Mouse (Mus musculus) kidney, embryonic 15.5 days (tissue): Measurements from ENCODE around the gene Triobp. TPM values are rescaled to one million over a fixed set of nuclear protein-coding genes. Genes with fewer than 3 reads are reported as not detected.

ENCODE experiments used
- ATAC-seq: fragments of 200-750 bp; cut with Nextera tagmentation; replicated peaks from 2 replicates; pipeline ENCODE4 v1.8.0; 2017; ENCODE audit warnings: moderate TSS enrichment; ENCODE audit not compliant: low FRiP score
- H3K27ac ChIP-seq: fragments of 300-500 bp; sonication (generic); 2 replicates; pipeline ENCODE4 v1.5.1; 2015; ENCODE audit warnings: mild to moderate bottlenecking, inconsistent platforms
- H3K27me3 ChIP-seq: fragments of 300-500 bp; sonication (generic); 2 replicates; pipeline ENCODE4 v1.6.1; 2015; ENCODE audit warnings: inconsistent platforms
- H3K36me3 ChIP-seq: fragments of 300-500 bp; sonication (generic); 2 replicates; pipeline ENCODE4 v1.6.1; 2015; ENCODE audit warnings: inconsistent platforms
- H3K4me1 ChIP-seq: fragments of 300-500 bp; sonication (generic); 2 replicates; pipeline ENCODE4 v1.6.1; 2015; ENCODE audit warnings: inconsistent platforms
- H3K4me2 ChIP-seq: fragments of 300-500 bp; sonication (generic); 2 replicates; pipeline ENCODE4 v1.6.1; 2015; ENCODE audit warnings: moderate library complexity, mild to moderate bottlenecking, inconsistent platforms
- H3K4me3 ChIP-seq: fragments of 300-500 bp; sonication (generic); replicated peaks from 2 replicates; pipeline ENCODE4 v1.5.1; 2015; ENCODE audit warnings: mild to moderate bottlenecking, inconsistent platforms
- H3K9ac ChIP-seq: fragments of 300-500 bp; sonication (generic); 2 replicates; pipeline ENCODE4 v1.6.1; 2015; ENCODE audit warnings: mild to moderate bottlenecking, inconsistent platforms
- H3K9me3 ChIP-seq: fragments of 300-500 bp; sonication (generic); replicated peaks from 2 replicates; pipeline ENCODE4 v1.6.1; 2016; ENCODE audit warnings: inconsistent platforms
- WGBS: fragments of 180-500 bp; shearing (Covaris S2); methylation state at CpG from one replicate; pipeline ENCODE4 v1.1.7; 2015; ENCODE audit warnings: mixed read lengths; 5-methylcytosine and 5-hydroxymethylcytosine counted together
- microRNA-seq: library from miRNA; unstranded; fragments of <30 nt; microRNA quantifications from one replicate; pipeline ENCODE4, GENCODE M21; 2016
- polyA plus RNA-seq: library from polyadenylated mRNA; unstranded; fragments of >200 nt; fragmentation: Nextera tagmentation; extraction: Ambion mirVana; gene quantifications from 2 replicates; pipeline ENCODE4 v1.2.1, GENCODE M21; 2015

Triobp gene
- polyA plus RNA-seq, 1 experiment from 2014 or later: 66.6 TPM

GRCm38 (mm10) chr15:79041585-79041984, 94.1 kb downstream of the Triobp start, which contains the start of gene Galr3:
Gene Galr3, plus strand, starts transcription at chr15:79041885.
- Histone ChIP-seq H3K36me3 (peaks cover 9% of the 10 kb centered on the region), H3K4me1 (peaks cover 58% of the 10 kb centered on the region), H3K27me3 (peaks cover 44% of the 10 kb centered on the region), H3K27ac (no peak within 1 kb of the TSS), H3K4me3 (peak within 1 kb of the TSS; percentile 53), H3K9ac (peak within 1 kb of the TSS; percentile 49), H3K9me3 (no peaks in the 10 kb centered on the region), H3K4me2 (peak within 1 kb of the TSS; percentile 97)
- no peak for ATAC-seq
- WGBS: 65% methylated on average over 6 of the region's 6 CpGs

- Histone ChIP-seq H3K9ac (peak overlapping the region; percentile 49), H3K4me1 (peaks cover 55% of the 10 kb centered on the region), H3K4me3 (peak overlapping the region; percentile 53), H3K4me2 (peak overlapping the region; percentile 97), H3K27ac (no peak overlapping the region), H3K9me3 (no peaks in the 10 kb centered on the region), H3K27me3 (peaks cover 44% of the 10 kb centered on the region), H3K36me3 (no peaks in the 10 kb centered on the region)
- 1% methylated on average over 90 of the region's 105 CpGs for whole genome bisulfite sequencing
- ATAC-seq: peak; percentile 41
Measured at GRCm38 (mm10) chr15:79042721-79043491, 95.4 kb downstream of the Triobp start.

- Histone ChIP-seq H3K9me3 (no peaks in the 10 kb centered on the region), H3K36me3 (no peaks in the 10 kb centered on the region), H3K27me3 (peaks cover 38% of the 10 kb centered on the region), H3K27ac (peak overlapping the region; percentile 67), H3K4me1 (peaks cover 41% of the 10 kb centered on the region), H3K4me3 (no peak overlapping the region), H3K4me2 (no peak overlapping the region), H3K9ac (no peak overlapping the region)
- WGBS: 10% methylated on average over 4 of the region's 4 CpGs
- 0 out of 2 replicates have a peak, but pooled peaks have one; percentile 9 for ATAC-seq
Measured at GRCm38 (mm10) chr15:79044837-79045236, 97.3 kb downstream of the Triobp start.

GRCm38 (mm10) chr15:79048186-79048585, 100.7 kb downstream of the Triobp start:
- WGBS: 59% methylated on average over 4 of the region's 4 CpGs
- no peak overlapping the region for H3K9ac ChIP-seq
- H3K36me3 ChIP-seq: peaks cover 13% of the 10 kb centered on the region
- no peaks in the 10 kb centered on the region for H3K9me3 ChIP-seq
- H3K4me1 ChIP-seq: peaks cover 42% of the 10 kb centered on the region
- peaks cover 7% of the 10 kb centered on the region for H3K27me3 ChIP-seq
- no peak overlapping the region for H3K4me2 ChIP-seq
- no peak for ATAC-seq
- no peak overlapping the region for H3K4me3 ChIP-seq
- H3K27ac ChIP-seq: no peak overlapping the region

- Histone ChIP-seq H3K4me2 (no peak overlapping the region), H3K4me3 (no peak overlapping the region), H3K27me3 (no peaks in the 10 kb centered on the region), H3K4me1 (peaks cover 27% of the 10 kb centered on the region), H3K27ac (peak overlapping the region; percentile 92), H3K36me3 (peaks cover 34% of the 10 kb centered on the region), H3K9me3 (no peaks in the 10 kb centered on the region), H3K9ac (no peak overlapping the region)
- no peak; the same call in 1 of the 2 replicates for ATAC-seq
- 56% methylated on average over 9 of the region's 9 CpGs for WGBS
Measured at GRCm38 (mm10) chr15:79050160-79050845, 102.8 kb downstream of the Triobp start.

- Histone ChIP-seq H3K4me1 (peaks cover 26% of the 10 kb centered on the region), H3K9me3 (no peaks in the 10 kb centered on the region), H3K4me2 (0 out of 2 replicates have a peak overlapping the region, but pooled peaks have one; percentile 14), H3K4me3 (no peak overlapping the region), H3K27ac (peak overlapping the region; percentile 92), H3K9ac (no peak overlapping the region), H3K27me3 (no peaks in the 10 kb centered on the region), H3K36me3 (peaks cover 41% of the 10 kb centered on the region)
- ATAC-seq: 0 out of 2 replicates have a peak, but pooled peaks have one; percentile 40
- 76% methylated on average over 2 of the region's 2 CpGs for WGBS
Measured at GRCm38 (mm10) chr15:79050964-79051363, 103.4 kb downstream of the Triobp start.

GRCm38 (mm10) chr15:79051461-79052360, 104.2 kb downstream of the Triobp start:
- H3K4me2 ChIP-seq: 0 out of 2 replicates have a peak overlapping the region, but pooled peaks have one; percentile 14
- no peaks in the 10 kb centered on the region for H3K9me3 ChIP-seq
- no peak overlapping the region for H3K9ac ChIP-seq
- no peak overlapping the region for H3K4me3 ChIP-seq
- H3K36me3 ChIP-seq: peaks cover 48% of the 10 kb centered on the region
- H3K4me1 ChIP-seq: peaks cover 26% of the 10 kb centered on the region
- no peaks in the 10 kb centered on the region for H3K27me3 ChIP-seq
- peak overlapping the region; percentile 92 for H3K27ac ChIP-seq
- 68% methylated on average over 13 of the region's 13 CpGs for WGBS
- peak; percentile 77 for ATAC-seq

GRCm38 (mm10) chr15:79052366-79052765, 104.8 kb downstream of the Triobp start:
- Histone ChIP-seq H3K27me3 (no peaks in the 10 kb centered on the region), H3K4me1 (peaks cover 26% of the 10 kb centered on the region), H3K4me2 (no peak overlapping the region), H3K36me3 (peaks cover 55% of the 10 kb centered on the region), H3K4me3 (no peak overlapping the region), H3K9me3 (no peaks in the 10 kb centered on the region), H3K9ac (no peak overlapping the region), H3K27ac (peak overlapping the region; percentile 92)
- 89% methylated on average over 2 of the region's 2 CpGs for WGBS
- no peak for ATAC-seq

Small RNA genes within 50 kb of the gene (microRNA-seq; reads per million reads assigned to microRNA genes)
- 1.0 reads per million for gene Mir6956

Other genes with a start within 250 kb of the Triobp start
- gene Elfn2, start 229.0 kb upstream of the Triobp start, polyA plus RNA-seq: 0.04 TPM in 1 of 2 replicates, not detected in the other
- gene Mfng, start 174.2 kb upstream of the Triobp start, polyA plus RNA-seq: 25.4 and 25.6 TPM in 2 replicates
- gene Card10, start 144.7 kb upstream of the Triobp start, polyA plus RNA-seq: 9.1 and 9.5 TPM in 2 replicates
- gene Cdc42ep1, start 105.1 kb upstream of the Triobp start, polyA plus RNA-seq: 46.2 and 51.1 TPM in 2 replicates
- 0.60 and 1.8 TPM in 2 replicates for gene Lgals2, start 92.2 kb upstream of the Triobp start, polyA plus RNA-seq
- gene Gga1, start 70.5 kb upstream of the Triobp start, polyA plus RNA-seq: 49.5 and 55.5 TPM in 2 replicates
- gene Gm49510, start 48.1 kb upstream of the Triobp start, polyA plus RNA-seq: 0.14 and 0.60 TPM in 2 replicates
- 34.4 and 41.6 TPM in 2 replicates for gene Sh3bp1, start 48.0 kb upstream of the Triobp start, polyA plus RNA-seq
- gene Pdxp, start 33.8 kb upstream of the Triobp start, polyA plus RNA-seq: 13.7 and 15.0 TPM in 2 replicates
- gene Lgals1, start 21.0 kb upstream of the Triobp start, polyA plus RNA-seq: 761 and 838 TPM in 2 replicates
- gene Nol12, start 12.8 kb upstream of the Triobp start, polyA plus RNA-seq: 54.6 and 58.9 TPM in 2 replicates
- gene H1f0, start 80.7 kb downstream of the Triobp start, polyA plus RNA-seq: 513 and 545 TPM in 2 replicates
- gene Galr3, start 94.2 kb downstream of the Triobp start, polyA plus RNA-seq: 0.12 and 0.30 TPM in 2 replicates
- gene Ankrd54, start 115.2 kb downstream of the Triobp start, polyA plus RNA-seq: 47.7 and 56.3 TPM in 2 replicates
- 243 and 247 TPM in 2 replicates for gene Eif3l, start 127.5 kb downstream of the Triobp start, polyA plus RNA-seq
- 8.6 and 11.0 TPM in 2 replicates for gene Micall1, start 161.2 kb downstream of the Triobp start, polyA plus RNA-seq
- gene Polr2f, start 193.3 kb downstream of the Triobp start, polyA plus RNA-seq: 303 and 317 TPM in 2 replicates
- 7.7 and 10.5 TPM in 2 replicates for gene 1700088E04Rik, start 193.5 kb downstream of the Triobp start, polyA plus RNA-seq
- 0.40 and 0.96 TPM in 2 replicates for gene Sox10, start 217.5 kb downstream of the Triobp start, polyA plus RNA-seq